In the genomic region with DNA sequence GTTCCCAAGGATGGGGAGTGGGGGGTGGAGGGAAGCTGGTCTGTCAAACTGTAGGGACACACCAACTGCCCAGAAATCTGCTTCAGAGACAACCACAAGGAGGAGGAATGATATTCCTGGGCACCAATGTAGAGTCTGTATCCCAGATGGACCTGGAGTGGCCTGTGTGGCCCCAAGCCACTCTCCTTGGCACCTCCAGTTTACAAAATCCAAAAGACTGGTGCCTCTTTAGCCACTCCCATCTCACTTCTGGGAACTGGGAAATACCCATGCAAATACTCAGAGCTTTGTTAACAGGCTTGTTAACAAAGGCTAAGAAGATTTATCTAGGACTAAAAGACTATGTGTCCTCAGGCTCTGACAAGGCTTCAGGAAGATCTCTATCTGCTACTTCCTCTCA, we compare ENCODE assay signal across 10 mouse cellular contexts. TPM values are rescaled to one million over a fixed set of nuclear protein-coding genes. Genes with fewer than 3 reads are reported as not detected.
A peak's percentile ranks its signal among the peaks of the same experiment; 100 is the strongest.
DNase-seq lines count a peak whose midpoint lies in the region; ATAC-seq and TF ChIP-seq lines count a peak whose summit lies in the region.
"Had no signal": no experiment of that assay in that cellular context is flagged by ENCODE, and none has a peak within 500 bp of the region (broad histone marks: within the 10 kb centered on the region; RNA-seq: fewer than 3 reads in every experiment).

No protein-coding gene starts in this region.

- no peak overlapping the region for H3K4me2 ChIP-seq in hindbrain, embryonic 11.5 days (replicated peaks; ENCODE audit: low read depth, low read length)
- no peak overlapping the region for H3K4me2 ChIP-seq in intestine, embryonic 15.5 days (replicated peaks)

- peaks cover 52% of the 10 kb centered on the region for H3K36me3 ChIP-seq in hindbrain, embryonic 10.5 days
- no peaks in the 10 kb centered on the region; the same call in 1 of the 2 replicates for H3K36me3 ChIP-seq in hindbrain, embryonic 11.5 days (ENCODE audit: control insufficient read depth, insufficient read depth, low read length)
- H3K36me3 ChIP-seq in ES-Bruce4 (ENCODE audit: control insufficient read depth, insufficient read depth, low read length, poor library complexity, severe bottlenecking): peaks cover 15% of the 10 kb centered on the region
- peaks cover 13% of the 10 kb centered on the region for H3K36me3 ChIP-seq in intestine, embryonic 15.5 days

- no peak for TF ChIP-seq POLR2A in ES-Bruce4 (IDR thresholded peaks at IDR 0.05; ENCODE audit: insufficient read depth, low read length)
- TF ChIP-seq POLR2A in bone marrow macrophage, adult 2 months (IDR thresholded peaks at IDR 0.05; ENCODE audit: borderline replicate concordance, low read depth, low read length): no peak

- no peaks in the 10 kb centered on the region for H3K27me3 ChIP-seq in hindbrain, embryonic 10.5 days (ENCODE audit: insufficient read depth, poor library complexity, severe bottlenecking)
- no peaks in the 10 kb centered on the region for H3K27me3 ChIP-seq in hindbrain, embryonic 11.5 days (ENCODE audit: control insufficient read depth, insufficient read depth, low read length)
- H3K27me3 ChIP-seq in ES-Bruce4 (ENCODE audit: control insufficient read depth, insufficient read depth, low read length, poor library complexity, severe bottlenecking): no peaks in the 10 kb centered on the region
- no peaks in the 10 kb centered on the region for H3K27me3 ChIP-seq in intestine, embryonic 15.5 days (replicated peaks)

- H3K27ac ChIP-seq in hindbrain, embryonic 10.5 days: peak overlapping the region; percentile 50; the same call in 1 of the 2 replicates
- no peak overlapping the region; the same call in 1 of the 2 replicates for H3K27ac ChIP-seq in hindbrain, embryonic 11.5 days (ENCODE audit: low read depth, low read length)
- H3K27ac ChIP-seq in ES-Bruce4 (ENCODE audit: insufficient read depth, low read length): peak overlapping the region; percentile 54; the same call in 1 of the 2 replicates
- H3K27ac ChIP-seq in bone marrow macrophage, adult 2 months (ENCODE audit: insufficient read depth, low read depth, low read length): peak overlapping the region; percentile 99
- peak overlapping the region; percentile 65 for H3K27ac ChIP-seq in intestine, embryonic 15.5 days

- H3K9ac ChIP-seq in hindbrain, embryonic 11.5 days (ENCODE audit: low read depth, low read length): no peak overlapping the region
- H3K9ac ChIP-seq in ES-Bruce4 (ENCODE audit: low read depth, poor library complexity, severe bottlenecking): no peak overlapping the region
- H3K9ac ChIP-seq in intestine, embryonic 15.5 days: no peak overlapping the region

- no peak for TF ChIP-seq EP300 in ES-Bruce4 (IDR thresholded peaks at IDR 0.05; ENCODE audit: insufficient read depth, low read depth, low read length)

- no peak overlapping the region for H3K4me3 ChIP-seq in hindbrain, embryonic 10.5 days
- no peak overlapping the region for H3K4me3 ChIP-seq in hindbrain, embryonic 11.5 days (ENCODE audit: low read depth, low read length)
- H3K4me3 ChIP-seq in ES-Bruce4 (ENCODE audit: low read depth, low read length): no peak overlapping the region
- H3K4me3 ChIP-seq in bone marrow macrophage, adult 2 months (ENCODE audit: insufficient read depth, low read length): no peak overlapping the region
- no peak overlapping the region for H3K4me3 ChIP-seq in intestine, embryonic 15.5 days (replicated peaks)

- DNase-seq in hindbrain, embryonic 10.5 days (ENCODE audit: low spot score): no peak
- DNase-seq in hindbrain, embryonic 11.5 days (ENCODE audit: low spot score): no peak
- no peak for DNase-seq in spleen, postnatal 14 days (ENCODE audit: low spot score in 2 of 2)
- DNase-seq in spleen, postnatal 10 days (ENCODE audit: low spot score in 2 of 2): no peak
- DNase-seq in natural killer cell, adult 2 months (ENCODE audit: low spot score in 2 of 2): no peak
- DNase-seq: cerebellum, adult 9-10 months; retina, postnatal 1 day had no signal

- H3K9me3 ChIP-seq in hindbrain, embryonic 10.5 days: no peaks in the 10 kb centered on the region
- H3K9me3 ChIP-seq in hindbrain, embryonic 11.5 days (ENCODE audit: control insufficient read depth, low read length): no peaks in the 10 kb centered on the region
- H3K9me3 ChIP-seq in ES-Bruce4 (replicated peaks; ENCODE audit: control insufficient read depth, insufficient read depth, low read length, poor library complexity, severe bottlenecking): no peaks in the 10 kb centered on the region
- H3K9me3 ChIP-seq in intestine, embryonic 15.5 days: no peaks in the 10 kb centered on the region

- H3K4me1 ChIP-seq in hindbrain, embryonic 10.5 days (replicated peaks): peaks cover 34% of the 10 kb centered on the region
- no peaks in the 10 kb centered on the region for H3K4me1 ChIP-seq in hindbrain, embryonic 11.5 days (replicated peaks; ENCODE audit: control insufficient read depth, insufficient read depth, low read length)
- H3K4me1 ChIP-seq in ES-Bruce4 (ENCODE audit: control insufficient read depth, insufficient read depth, low read length): peaks cover 2% of the 10 kb centered on the region
- H3K4me1 ChIP-seq in bone marrow macrophage, adult 2 months (ENCODE audit: control insufficient read depth, insufficient read depth, low read length): peaks cover 66% of the 10 kb centered on the region
- H3K4me1 ChIP-seq in intestine, embryonic 15.5 days (replicated peaks): peaks cover 28% of the 10 kb centered on the region

- TF ChIP-seq CTCF in ES-Bruce4 (IDR thresholded peaks at IDR 0.05; ENCODE audit: low read depth, low read length): no peak
- no peak for TF ChIP-seq CTCF in bone marrow macrophage, adult 2 months (IDR thresholded peaks at IDR 0.05; ENCODE audit: low read depth, low read length)

- ATAC-seq in hindbrain, embryonic 11.5 days (ENCODE audit: low FRiP score): no peak
- no peak for ATAC-seq in intestine, embryonic 15.5 days

RNA-seq across cellular contexts. Expression of gene Rnf216, which starts 54.1 kb away (rescaled TPM):
- polyA plus RNA-seq in hindbrain, embryonic 10.5 days (2016; fragmentation: Nextera tagmentation; extraction: Ambion mirVana): 44.2 and 44.3 TPM in 2 replicates
- polyA plus RNA-seq in hindbrain, embryonic 11.5 days (2014; fragmentation: Nextera tagmentation; extraction: Ambion mirVana): 31.1 and 49.5 TPM in 2 replicates
- 46.9 and 51.6 TPM in 2 replicates for polyA plus RNA-seq in ES-Bruce4 (2011; ENCODE audit: insufficient read depth, insufficient read length, low read depth, missing spikeins)
- 33.7 and 38.8 TPM in 2 replicates for polyA plus RNA-seq in bone marrow macrophage, adult 2 months (2012; ENCODE audit: insufficient read depth, insufficient read length, missing spikeins)
- 30.6 and 34.9 TPM in 2 replicates for polyA plus RNA-seq in intestine, embryonic 15.5 days (2015; fragmentation: Nextera tagmentation; extraction: Ambion mirVana)
